Mouse (Mus musculus) lung, postnatal 0 days (tissue): ENCODE data around the gene Irf2. TPM values are rescaled to one million over a fixed set of nuclear protein-coding genes. Genes with fewer than 3 reads are reported as not detected.

Experiments
- ATAC-seq: fragments of 200-750 bp; cut with Nextera tagmentation; 2 replicates; pipeline ENCODE4 v1.8.0; 2017; ENCODE audit warnings: moderate library complexity
- DNase-seq: peaks from one replicate; pipeline ENCODE4 v3.0.0-alpha.2; 2016; ENCODE audit warnings: low spot score
- H3K27ac ChIP-seq: fragments of 300-500 bp; sonication (generic); 2 replicates; pipeline ENCODE4 v1.5.1; 2014; ENCODE audit warnings: antibody characterized with exemption, mild to moderate bottlenecking, low read length, mixed read lengths
- H3K27me3 ChIP-seq: fragments of 300-500 bp; sonication (generic); replicated peaks from 2 replicates; pipeline ENCODE4 v1.6.1; 2014; ENCODE audit warnings: low read length, mixed read lengths; ENCODE audit not compliant: insufficient read depth
- H3K36me3 ChIP-seq: fragments of 300-500 bp; sonication (generic); 2 replicates; pipeline ENCODE4 v1.6.1; 2014; ENCODE audit warnings: low read length, mixed read lengths; ENCODE audit not compliant: insufficient read depth
- H3K4me1 ChIP-seq: fragments of 300-500 bp; sonication (generic); 2 replicates; pipeline ENCODE4 v1.6.1; 2014; ENCODE audit warnings: antibody characterized with exemption, low read depth, low read length, mixed read lengths; ENCODE audit not compliant: insufficient read depth
- H3K4me2 ChIP-seq: fragments of 300-500 bp; sonication (generic); replicated peaks from 2 replicates; pipeline ENCODE4 v1.6.1; 2014; ENCODE audit warnings: low read depth, mild to moderate bottlenecking, low read length, moderate library complexity, mixed read lengths
- H3K4me3 ChIP-seq: fragments of 300-500 bp; sonication (generic); 2 replicates; pipeline ENCODE4 v1.5.1; 2014; ENCODE audit warnings: low read depth, low read length
- H3K9ac ChIP-seq: fragments of 300-500 bp; sonication (generic); replicated peaks from 2 replicates; pipeline ENCODE4 v1.6.1; 2014; ENCODE audit warnings: low read depth, mild to moderate bottlenecking
- H3K9me3 ChIP-seq: fragments of 300-500 bp; sonication (generic); 2 replicates; pipeline ENCODE4 v1.6.1; 2016; ENCODE audit warnings: low read length, mixed read lengths
- CTCF ChIP-seq: IDR thresholded peaks from 2 replicates; pipeline ENCODE4 v1.5.1; 2016; ENCODE audit warnings: antibody characterized with exemption, mild to moderate bottlenecking
- EP300 ChIP-seq: IDR thresholded peaks from 2 replicates; pipeline ENCODE4 v1.6.1; 2016; ENCODE audit warnings: antibody characterized with exemption, mild to moderate bottlenecking, control low read depth
- WGBS: fragments of 180-500 bp; shearing (Covaris S2); extraction: QIAGEN DNeasy Blood & Tissue Kit; methylation state at CpG from one replicate; pipeline ENCODE4 v1.1.7; 2014; 5-methylcytosine and 5-hydroxymethylcytosine counted together
- polyA plus RNA-seq: library from polyadenylated mRNA; unstranded; fragments of >200 nt; fragmentation: Nextera tagmentation; extraction: Ambion mirVana; gene quantifications from 2 replicates; pipeline ENCODE4 v1.2.1, GENCODE M21; 2015

Irf2 gene
- polyA plus RNA-seq, 1 experiment from 2014 or later = 64.9 TPM

DNA sequence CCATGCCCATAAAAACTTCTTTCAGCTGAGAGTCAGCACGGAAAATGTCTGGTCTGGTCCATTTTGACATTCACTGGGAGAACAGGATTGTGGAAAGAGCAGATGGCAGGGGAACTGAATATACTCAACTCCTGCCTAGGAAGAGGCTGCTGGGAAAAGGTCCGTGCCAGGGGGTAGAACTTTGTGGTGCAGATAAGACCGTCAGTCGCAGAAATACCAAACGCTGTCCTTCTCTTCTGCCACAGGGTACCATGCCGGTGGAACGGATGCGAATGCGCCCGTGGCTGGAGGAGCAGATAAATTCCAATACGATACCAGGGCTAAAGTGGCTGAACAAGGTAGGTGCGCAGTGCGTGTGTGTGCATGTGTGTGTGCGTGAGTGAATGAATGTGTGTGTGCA lies 53.7 kb downstream of the Irf2 start:
- Histone ChIP-seq H3K27me3 (no peaks in the 10 kb centered on the region), H3K36me3 (peaks cover 15% of the 10 kb centered on the region), H3K27ac (no peak overlapping the region), H3K4me3 (no peak overlapping the region), H3K9me3 (no peaks in the 10 kb centered on the region), H3K4me2 (no peak overlapping the region), H3K9ac (no peak overlapping the region), H3K4me1 (peaks cover 17% of the 10 kb centered on the region; the same call in 1 of the 2 replicates)
- ATAC-seq (no peak), DNase-seq (no peak)
- WGBS = 94% methylated on average over 14 of the region's 14 CpGs
- no peak for TF ChIP-seq CTCF
- TF ChIP-seq EP300 = no peak

DNA sequence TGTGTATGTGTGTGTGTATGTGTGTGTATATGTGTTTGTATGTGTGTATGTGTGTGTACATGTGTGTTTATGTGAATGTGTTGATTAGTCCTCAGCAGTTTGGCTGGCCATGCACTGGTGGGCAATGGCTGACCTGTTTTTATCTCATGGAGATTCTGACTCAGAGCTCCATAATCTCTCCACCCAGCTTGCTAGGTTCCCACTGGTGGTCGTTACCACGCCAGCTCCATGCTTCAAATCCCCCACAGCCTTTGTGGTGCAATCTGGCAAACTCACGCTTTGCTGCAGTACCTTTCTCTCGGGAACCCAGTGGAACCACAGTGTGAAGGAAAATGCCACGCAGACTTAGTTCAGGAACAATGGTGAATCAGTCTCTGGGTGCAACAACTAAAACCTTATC lies 54.8 kb downstream of the Irf2 start:
- Histone ChIP-seq H3K4me1 (peaks cover 25% of the 10 kb centered on the region; the same call in 1 of the 2 replicates), H3K36me3 (peaks cover 20% of the 10 kb centered on the region), H3K27me3 (no peaks in the 10 kb centered on the region), H3K4me3 (no peak overlapping the region), H3K9me3 (no peaks in the 10 kb centered on the region), H3K9ac (no peak overlapping the region), H3K27ac (no peak overlapping the region), H3K4me2 (no peak overlapping the region)
- ATAC-seq (no peak), DNase-seq (no peak)
- TF ChIP-seq CTCF = no peak
- no peak for TF ChIP-seq EP300
- WGBS = 93% methylated on average over 5 of the region's 5 CpGs

DNA sequence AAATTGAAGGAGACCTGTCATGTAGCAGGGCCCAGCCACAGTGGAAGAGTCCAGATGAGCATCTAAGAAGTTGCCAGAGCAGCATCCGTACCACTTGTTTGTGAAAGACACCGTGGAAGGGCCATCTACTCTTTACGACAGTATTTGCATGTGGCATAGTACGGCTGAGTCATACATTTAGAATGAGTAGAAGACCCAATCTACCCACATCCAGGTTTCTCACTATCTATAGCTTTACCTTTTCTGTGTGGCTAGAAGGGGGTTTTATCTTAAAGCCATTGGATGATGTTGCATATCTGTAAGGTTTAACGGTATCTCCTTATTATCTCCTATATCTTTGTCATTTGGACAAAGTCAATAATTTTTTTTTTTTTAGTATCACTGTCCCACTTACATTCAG lies 59.7 kb downstream of the Irf2 start:
- TF ChIP-seq CTCF = no peak
- no peak for TF ChIP-seq EP300
- H3K4me1 ChIP-seq = peaks cover 21% of the 10 kb centered on the region
- H3K27me3 ChIP-seq = no peaks in the 10 kb centered on the region
- peaks cover 20% of the 10 kb centered on the region for H3K36me3 ChIP-seq
- no peak overlapping the region for H3K4me2 ChIP-seq
- no peak overlapping the region for H3K27ac ChIP-seq
- H3K4me3 ChIP-seq = no peak overlapping the region
- no peak overlapping the region for H3K9ac ChIP-seq
- DNase-seq (no peak), ATAC-seq (no peak)
- WGBS = 84% methylated on average over 5 of the region's 5 CpGs
- H3K9me3 ChIP-seq = no peaks in the 10 kb centered on the region

DNA sequence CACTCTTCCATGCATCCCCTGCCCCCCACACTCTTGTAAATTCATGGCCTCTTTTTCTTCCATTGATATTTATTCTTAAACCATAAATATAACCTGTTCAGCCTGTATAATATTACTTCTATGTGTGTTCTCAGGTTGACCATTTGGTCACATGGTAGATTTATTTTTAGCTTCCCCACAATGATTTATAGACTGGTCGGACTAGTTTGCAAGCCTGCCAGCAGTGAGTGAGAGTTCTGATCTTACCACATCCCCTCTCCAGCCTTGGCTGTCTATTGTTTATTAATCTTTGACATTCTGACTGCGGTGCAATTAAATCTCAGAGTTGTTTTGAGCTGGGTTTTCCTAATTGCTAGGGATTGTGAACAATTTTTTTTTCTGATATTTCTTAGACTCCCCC lies 60.2 kb downstream of the Irf2 start:
- ATAC-seq (peak; percentile 72), DNase-seq (peak; percentile 74)
- H3K27me3 ChIP-seq = no peaks in the 10 kb centered on the region
- H3K4me3 ChIP-seq = no peak overlapping the region
- H3K27ac ChIP-seq = no peak overlapping the region
- no peak overlapping the region for H3K9ac ChIP-seq
- peaks cover 21% of the 10 kb centered on the region for H3K4me1 ChIP-seq
- H3K4me2 ChIP-seq = no peak overlapping the region
- no peaks in the 10 kb centered on the region for H3K9me3 ChIP-seq
- H3K36me3 ChIP-seq = peaks cover 20% of the 10 kb centered on the region
- TF ChIP-seq CTCF = no peak
- peak; percentile 59 for TF ChIP-seq EP300
- 17% methylated on average over 2 of the region's 2 CpGs for WGBS

DNA sequence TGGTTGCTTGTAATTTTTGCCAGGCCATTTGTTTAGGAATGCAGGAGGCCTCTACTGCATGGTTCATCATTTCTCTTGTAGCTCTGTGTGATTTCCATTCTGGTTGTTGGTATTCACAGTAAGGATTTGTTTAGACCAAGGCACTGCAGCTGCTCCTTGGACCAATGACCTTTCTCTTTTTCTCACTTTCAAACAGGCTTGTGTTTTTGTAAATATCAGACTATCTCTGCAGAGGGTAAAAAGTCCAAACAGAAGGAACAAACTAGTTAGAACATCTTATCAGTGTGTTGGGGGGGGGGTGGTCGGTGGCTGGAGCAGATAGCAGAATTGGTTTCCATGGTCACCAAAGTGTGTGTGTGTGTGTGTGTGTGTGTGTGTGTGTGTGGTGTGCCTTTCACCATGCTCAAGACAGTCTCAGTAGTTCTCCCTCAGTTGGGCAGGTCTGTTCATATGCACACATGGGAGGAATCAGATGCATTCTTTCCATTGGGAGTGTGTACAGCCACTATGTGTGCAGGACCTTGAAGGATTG lies 61.7 kb downstream of the Irf2 start:
- Histone ChIP-seq H3K36me3 (peaks cover 16% of the 10 kb centered on the region), H3K27me3 (no peaks in the 10 kb centered on the region), H3K9me3 (no peaks in the 10 kb centered on the region), H3K9ac (no peak overlapping the region), H3K27ac (peak overlapping the region; percentile 66), H3K4me3 (no peak overlapping the region), H3K4me2 (no peak overlapping the region), H3K4me1 (peaks cover 21% of the 10 kb centered on the region)
- ATAC-seq = no peak
- 11% methylated on average over 1 of the region's 1 CpGs for WGBS
- DNase-seq = no peak
- TF ChIP-seq CTCF (no peak), EP300 (no peak)

DNA sequence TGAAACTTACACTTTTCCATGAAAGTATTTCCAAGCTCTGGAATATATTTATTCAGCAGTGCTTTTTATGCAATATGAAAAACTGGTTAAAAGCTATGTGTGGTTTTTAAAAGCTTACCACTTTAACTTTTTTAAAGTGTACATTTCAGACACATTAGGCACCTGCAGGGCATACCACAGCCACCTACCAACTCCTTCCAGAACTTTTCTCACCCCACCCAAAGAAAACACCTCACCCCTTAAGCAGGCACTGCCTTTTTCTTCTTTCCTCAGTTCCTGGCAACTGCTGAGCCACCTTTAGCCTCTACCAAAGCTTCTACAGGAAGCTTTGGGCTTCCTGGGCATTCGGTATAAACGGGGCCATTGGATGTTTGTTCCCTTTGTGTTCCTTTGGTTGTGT lies 62.5 kb downstream of the Irf2 start:
- WGBS = 48% methylated on average over 2 of the region's 2 CpGs
- DNase-seq (peak; percentile 74), ATAC-seq (peak; percentile 83)
- peak; percentile 76 for TF ChIP-seq EP300
- no peak for TF ChIP-seq CTCF
- no peak overlapping the region for H3K4me3 ChIP-seq
- no peaks in the 10 kb centered on the region for H3K27me3 ChIP-seq
- H3K27ac ChIP-seq = peak overlapping the region; percentile 66
- no peaks in the 10 kb centered on the region for H3K9me3 ChIP-seq
- H3K36me3 ChIP-seq = peaks cover 18% of the 10 kb centered on the region
- no peak overlapping the region for H3K9ac ChIP-seq
- H3K4me2 ChIP-seq = no peak overlapping the region
- H3K4me1 ChIP-seq = peaks cover 21% of the 10 kb centered on the region

DNA sequence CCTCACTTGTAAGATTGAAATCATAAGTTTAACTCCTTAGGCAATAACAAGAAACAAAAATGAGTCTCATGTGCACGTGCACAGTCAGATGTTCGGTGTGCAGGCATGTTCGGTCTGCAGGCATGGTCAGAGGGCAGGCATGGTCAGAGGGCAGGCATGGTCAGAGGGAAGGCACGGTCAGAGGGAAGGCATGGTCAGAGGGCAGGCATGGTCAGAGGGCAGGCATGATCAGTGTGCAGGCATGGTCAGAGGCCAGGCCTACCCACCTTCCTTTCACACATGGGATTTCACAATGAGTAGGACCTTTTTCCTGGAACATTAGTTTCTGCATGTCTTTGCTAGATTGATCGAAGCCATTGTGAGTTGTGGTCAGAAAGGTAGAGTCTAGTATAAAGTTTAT lies 65.2 kb downstream of the Irf2 start:
- Histone ChIP-seq H3K36me3 (peaks cover 20% of the 10 kb centered on the region), H3K4me1 (peaks cover 11% of the 10 kb centered on the region), H3K27ac (no peak overlapping the region), H3K4me2 (no peak overlapping the region), H3K9me3 (no peaks in the 10 kb centered on the region), H3K27me3 (no peaks in the 10 kb centered on the region), H3K9ac (no peak overlapping the region), H3K4me3 (no peak overlapping the region)
- WGBS = 91% methylated on average over 5 of the region's 5 CpGs
- no peak for DNase-seq
- TF ChIP-seq EP300 (no peak), CTCF (no peak)
- no peak for ATAC-seq
